Mouse (Mus musculus) liver, embryonic 14.5 days (tissue): ENCODE measurements around the gene Gm4131.

Source experiments
- CTCF ChIP-seq: IDR thresholded peaks from 2 replicates; pipeline ENCODE4 v1.5.1; 2016; ENCODE audit warnings: antibody characterized with exemption, low read depth, control low read depth
- EP300 ChIP-seq: IDR thresholded peaks from 2 replicates; pipeline ENCODE4 v1.6.1; 2016; ENCODE audit warnings: antibody characterized with exemption, low read depth

- TF ChIP-seq CTCF, result no peak
- TF ChIP-seq EP300, result no peak
These were observed 26.9 kb downstream of the Gm4131 start for GRCm38 (mm10) chr14:62539834-62540233.
